Mouse (Mus musculus): ENCODE results near the gene Slc35b1. TPM values are rescaled to one million over a fixed set of nuclear protein-coding genes. Genes with fewer than 3 reads are reported as not detected.

Slc35b1 gene
- total and polyA plus RNA-seq, 3 experiments, result 47.0 to 125 (median 75.1) TPM

DNA sequence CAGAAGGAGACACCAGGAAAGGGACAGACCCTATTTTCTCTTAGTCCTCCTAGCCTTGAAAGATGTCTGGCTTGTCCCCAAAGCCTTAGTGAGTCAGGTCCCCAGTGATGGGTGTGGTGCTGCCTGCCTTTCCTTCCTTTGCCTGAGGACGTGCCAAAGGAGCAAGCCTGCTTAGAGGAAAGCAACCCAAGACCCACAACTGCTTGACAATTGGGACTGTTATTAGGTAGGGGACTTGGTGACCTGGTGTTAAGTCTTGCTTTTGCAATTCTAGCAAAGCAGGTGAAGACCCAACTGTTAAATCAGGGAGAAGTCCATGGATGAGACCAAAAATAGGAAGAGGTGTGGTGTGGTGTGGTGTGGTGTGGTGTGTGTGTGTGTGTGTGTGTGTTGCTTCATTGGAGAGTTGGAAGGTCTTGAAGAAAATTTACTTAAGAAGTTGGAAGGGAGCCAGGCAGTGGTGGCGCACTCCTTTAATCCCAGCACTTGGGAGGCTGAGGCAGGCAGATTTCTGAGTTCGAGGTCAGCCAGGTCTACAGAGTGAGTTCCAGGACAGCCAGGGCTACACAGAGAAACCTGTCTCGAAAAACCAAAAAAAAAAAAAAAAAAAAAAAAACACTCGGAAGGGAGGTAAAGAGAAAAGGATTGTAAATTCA lies 1.0 kb upstream of the Slc35b1 start:
- peaks cover 14% of the 10 kb centered on the region for H3K79me2 ChIP-seq (replicated peaks; ENCODE audit: control insufficient read depth, extremely low read depth, insufficient read depth, poor library complexity, severe bottlenecking)
- no peak overlapping the region for H3K4me3 ChIP-seq (replicated peaks in 1 of 3; ENCODE audit: low read depth in 2 of 3, low read length in 2 of 3, poor library complexity in 1 of 3)
- H3K4me2 ChIP-seq (ENCODE audit: insufficient read depth, low read depth, poor library complexity, severe bottlenecking), result no peak overlapping the region
- peaks cover 19 to 25% of the 10 kb centered on the region in 2 experiments for H3K36me3 ChIP-seq (replicated peaks in 1 of 2; ENCODE audit: control insufficient read depth in 1 of 2, insufficient read depth in 1 of 2, low read length in 1 of 2)
- in situ Hi-C loops (cut with MboI; ENCODE audit: low pct_ligation_motif_present, low pct_unique_long_range_greater_than_20kb, low sequenced_read_pairs) (loop anchor here (25.0 kb wide), 1 partner anchor 279 kb away; the partner anchor contains the start of gene Phb), dilution Hi-C loops (cut with MboI; ENCODE audit: extremely low pct_ligation_motif_present, extremely low pct_unique_long_range_greater_than_20kb, low sequenced_read_pairs) (no loop called here)
- H3K27ac ChIP-seq (ENCODE audit: insufficient read depth, low read depth), result no peak overlapping the region
- H3K27me3 ChIP-seq (replicated peaks), result peaks cover 31% of the 10 kb centered on the region
- peaks cover 3 to 17% of the 10 kb centered on the region in 2 experiments for H3K4me1 ChIP-seq (ENCODE audit: control insufficient read depth in 1 of 2, insufficient read depth in 2 of 2)
- H3K9ac ChIP-seq (ENCODE audit: insufficient read depth, low read depth), result no peak overlapping the region
- TF ChIP-seq MAFK (IDR thresholded peaks at IDR 0.05; ENCODE audit: insufficient replicate concordance, low read length), result no peak
- no peak for TF ChIP-seq ELF1 (IDR thresholded peaks at IDR 0.05; ENCODE audit: low read depth, low read length)
- no peak for TF ChIP-seq RCOR1 (conservative IDR thresholded peaks at IDR 0.05; ENCODE audit: low read depth, low read length)
- no peaks in the 10 kb centered on the region for H3K9me3 ChIP-seq (replicated peaks; ENCODE audit: low read length)
- DNase-seq (ENCODE audit: extremely low read depth), result no peak

DNA sequence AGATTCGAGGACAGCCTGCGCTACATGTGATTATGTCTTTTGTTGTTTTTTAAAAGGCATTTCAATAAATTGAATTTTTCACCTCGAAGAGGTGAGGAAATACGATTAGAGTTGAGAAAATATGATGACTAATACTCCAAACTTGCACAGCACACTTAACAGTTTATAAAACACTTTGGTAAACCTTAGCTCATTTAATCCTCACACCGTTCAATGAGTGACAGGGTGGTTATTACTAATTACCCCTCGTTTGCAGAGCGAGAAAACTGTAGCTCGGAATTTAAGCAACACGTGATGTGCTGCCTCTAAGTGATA lies 531 bp upstream of the Slc35b1 start:
- Histone ChIP-seq H3K4me3 (replicated peaks in 1 of 3; ENCODE audit: low read depth in 2 of 3, low read length in 2 of 3, poor library complexity in 1 of 3) (peak overlapping the region in 2 of 3 experiments; percentile 2 to 8), H3K27me3 (replicated peaks) (peaks cover 29% of the 10 kb centered on the region), H3K9ac (ENCODE audit: insufficient read depth, low read depth) (no peak overlapping the region), H3K4me1 (ENCODE audit: control insufficient read depth in 1 of 2, insufficient read depth in 2 of 2) (peaks cover 3 to 17% of the 10 kb centered on the region in 2 experiments), H3K9me3 (replicated peaks; ENCODE audit: low read length) (no peaks in the 10 kb centered on the region), H3K36me3 (replicated peaks in 1 of 2; ENCODE audit: control insufficient read depth in 1 of 2, insufficient read depth in 1 of 2, low read length in 1 of 2) (peaks cover 24 to 29% of the 10 kb centered on the region in 2 experiments), H3K4me2 (ENCODE audit: insufficient read depth, low read depth, poor library complexity, severe bottlenecking) (peak overlapping the region; percentile 14), H3K79me2 (replicated peaks; ENCODE audit: control insufficient read depth, extremely low read depth, insufficient read depth, poor library complexity, severe bottlenecking) (peaks cover 14% of the 10 kb centered on the region), H3K27ac (ENCODE audit: insufficient read depth, low read depth) (no peak overlapping the region)
- dilution Hi-C loops (cut with MboI; ENCODE audit: extremely low pct_ligation_motif_present, extremely low pct_unique_long_range_greater_than_20kb, low sequenced_read_pairs), result no loop called here
- in situ Hi-C loops (cut with MboI; ENCODE audit: low pct_ligation_motif_present, low pct_unique_long_range_greater_than_20kb, low sequenced_read_pairs), result loop anchor here (25.0 kb wide), 1 partner anchor 278 kb away; the partner anchor contains the start of gene Phb
- DNase-seq (ENCODE audit: extremely low read depth), result no peak
- TF ChIP-seq USF1 (IDR thresholded peaks at IDR 0.05; ENCODE audit: low read depth, low read length) (peak; percentile 48; the same call in 1 of the 2 replicates), CHD1 (IDR thresholded peaks at IDR 0.05; ENCODE audit: low read depth, low read length) (no peak), POLR2AphosphoS2 (IDR thresholded peaks at IDR 0.05; ENCODE audit: low read depth, low read length) (no peak)

DNA sequence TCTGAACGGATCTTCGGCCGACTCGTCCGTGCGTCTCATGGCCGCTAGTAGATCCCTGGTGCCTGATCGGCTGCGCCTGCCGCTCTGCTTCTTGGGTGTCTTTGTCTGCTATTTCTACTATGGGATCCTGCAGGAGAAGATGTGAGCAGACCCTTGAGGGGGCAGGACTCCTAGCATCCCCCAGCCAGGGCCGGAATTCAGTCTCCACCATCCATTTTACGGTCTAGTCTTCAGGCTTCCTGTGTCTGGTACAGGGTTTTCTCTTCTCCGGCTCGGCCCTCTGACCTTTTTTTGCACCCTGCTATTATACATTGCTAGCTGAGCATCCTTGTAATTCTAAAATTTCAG lies 455 bp downstream of the Slc35b1 start:
- H3K27ac ChIP-seq (ENCODE audit: insufficient read depth, low read depth), result peak overlapping the region; percentile 59
- H3K27me3 ChIP-seq (replicated peaks), result peaks cover 19% of the 10 kb centered on the region
- peaks cover 3 to 17% of the 10 kb centered on the region in 2 experiments for H3K4me1 ChIP-seq (ENCODE audit: control insufficient read depth in 1 of 2, insufficient read depth in 2 of 2)
- no peak for TF ChIP-seq TBP (conservative IDR thresholded peaks at IDR 0.05; ENCODE audit: low read depth, low read length)
- 0 out of 2 replicates have a peak, but pooled peaks have one; percentile 56 for TF ChIP-seq NELFE (IDR thresholded peaks at IDR 0.05; ENCODE audit: low read depth, low read length)
- H3K4me2 ChIP-seq (ENCODE audit: insufficient read depth, low read depth, poor library complexity, severe bottlenecking), result peak overlapping the region; percentile 84
- H3K9me3 ChIP-seq (replicated peaks; ENCODE audit: low read length), result no peaks in the 10 kb centered on the region
- peaks cover 14% of the 10 kb centered on the region for H3K79me2 ChIP-seq (replicated peaks; ENCODE audit: control insufficient read depth, extremely low read depth, insufficient read depth, poor library complexity, severe bottlenecking)
- peak overlapping the region; percentile 67 to 98 (median 79) for H3K4me3 ChIP-seq (replicated peaks in 1 of 3; ENCODE audit: low read depth in 2 of 3, low read length in 2 of 3, poor library complexity in 1 of 3)
- dilution Hi-C loops (cut with MboI; ENCODE audit: extremely low pct_ligation_motif_present, extremely low pct_unique_long_range_greater_than_20kb, low sequenced_read_pairs) (no loop called here), in situ Hi-C loops (cut with MboI; ENCODE audit: low pct_ligation_motif_present, low pct_unique_long_range_greater_than_20kb, low sequenced_read_pairs) (loop anchor here (25.0 kb wide), 1 partner anchor 277 kb away; the partner anchor contains the start of gene Phb)
- DNase-seq (ENCODE audit: extremely low read depth), result no peak
- peak overlapping the region; percentile 96 for H3K9ac ChIP-seq (ENCODE audit: insufficient read depth, low read depth)
- peaks cover 31 to 39% of the 10 kb centered on the region in 2 experiments for H3K36me3 ChIP-seq (replicated peaks in 1 of 2; ENCODE audit: control insufficient read depth in 1 of 2, insufficient read depth in 1 of 2, low read length in 1 of 2)

Data from CH12.LX (cell line).